Mouse (Mus musculus) cortical plate, adult 2 months (tissue): Measurements from ENCODE around the gene Itprid1.

Experiments
- CTCF ChIP-seq: fragments of 200-500 bp; IDR thresholded peaks from 2 replicates; pipeline ENCODE4 v1.5.1; 2011; ENCODE audit warnings: mild to moderate bottlenecking, control low read depth, low read length; ENCODE audit not compliant: insufficient read depth; ENCODE audit errors: extremely low read depth
- POLR2A ChIP-seq: fragments of 200-500 bp; IDR thresholded peaks from 2 replicates; pipeline ENCODE4 v1.6.1; 2011; ENCODE audit warnings: mild to moderate bottlenecking, low read length, control low read depth; ENCODE audit not compliant: insufficient read depth; ENCODE audit errors: extremely low read depth

DNA sequence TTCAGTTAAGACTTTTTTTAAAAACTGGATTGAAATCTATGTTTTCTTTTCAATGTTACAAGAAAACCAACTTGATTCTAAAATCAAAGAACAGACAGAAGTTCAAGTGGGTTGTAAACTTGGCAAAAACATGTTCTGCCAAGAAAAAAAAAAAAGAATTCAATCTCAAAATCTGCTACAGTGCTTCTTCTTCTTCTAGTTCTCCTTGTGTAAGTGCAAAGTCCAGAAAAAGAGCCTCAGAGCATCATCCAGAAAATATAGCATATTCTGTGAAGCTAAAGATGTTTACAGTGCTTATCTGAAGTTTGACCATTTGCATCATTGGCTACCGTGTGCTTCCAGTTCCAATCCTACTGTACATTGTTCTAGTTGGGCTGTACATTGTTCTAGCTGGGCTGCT, 108.0 kb downstream of the Itprid1 start:
- TF ChIP-seq CTCF: no peak
- no peak for TF ChIP-seq POLR2A
